Mouse (Mus musculus) limb, embryonic 15.5 days (tissue): ENCODE measurements around the gene Adamts8. TPM values are rescaled to one million over a fixed set of nuclear protein-coding genes. Genes with fewer than 3 reads are reported as not detected.

Experiments used
- ATAC-seq: fragments of 200-750 bp; cut with Nextera tagmentation; 2 replicates; pipeline ENCODE4 v1.8.0; 2017; ENCODE audit warnings: low read depth, moderate TSS enrichment; ENCODE audit not compliant: insufficient number of reproducible peaks, low FRiP score, low TSS enrichment
- H3K27ac ChIP-seq: fragments of 300-500 bp; sonication (generic); 2 replicates; pipeline ENCODE4 v1.5.1; 2015; ENCODE audit warnings: moderate library complexity, mild to moderate bottlenecking, inconsistent platforms
- H3K27me3 ChIP-seq: fragments of 300-500 bp; sonication (generic); 2 replicates; pipeline ENCODE4 v1.6.1; 2015; ENCODE audit warnings: inconsistent platforms
- H3K36me3 ChIP-seq: fragments of 300-500 bp; sonication (generic); 2 replicates; pipeline ENCODE4 v1.6.1; 2015; ENCODE audit warnings: inconsistent platforms
- H3K4me1 ChIP-seq: fragments of 300-500 bp; sonication (generic); 2 replicates; pipeline ENCODE4 v1.6.1; 2015; ENCODE audit warnings: inconsistent platforms
- H3K4me2 ChIP-seq: fragments of 300-500 bp; sonication (generic); 2 replicates; pipeline ENCODE4 v1.6.1; 2015; ENCODE audit warnings: mild to moderate bottlenecking, inconsistent platforms
- H3K4me3 ChIP-seq: fragments of 300-500 bp; sonication (generic); 2 replicates; pipeline ENCODE4 v1.5.1; 2015; ENCODE audit warnings: mild to moderate bottlenecking, inconsistent platforms
- H3K9ac ChIP-seq: fragments of 300-500 bp; sonication (generic); 2 replicates; pipeline ENCODE4 v1.6.1; 2015; ENCODE audit warnings: inconsistent platforms
- H3K9me3 ChIP-seq: fragments of 300-500 bp; sonication (generic); 2 replicates; pipeline ENCODE4 v1.6.1; 2016; ENCODE audit warnings: inconsistent platforms
- WGBS: fragments of 180-500 bp; shearing (Covaris S2); methylation state at CpG from one replicate; pipeline ENCODE4 v1.1.7; 2015; 5-methylcytosine and 5-hydroxymethylcytosine counted together
- polyA plus RNA-seq: library from polyadenylated mRNA; unstranded; fragments of >200 nt; fragmentation: Nextera tagmentation; extraction: Ambion mirVana; gene quantifications from 2 replicates; pipeline ENCODE4 v1.2.1, GENCODE M21; 2015

Adamts8 gene
- polyA plus RNA-seq, 1 experiment from 2014 or later, result 4.6 TPM

- no peak for ATAC-seq
- no peak overlapping the region for H3K4me3 ChIP-seq
- 0 out of 2 replicates have a peak, but pooled peaks cover 3% of the 10 kb centered on the region for H3K4me1 ChIP-seq
- no peaks in the 10 kb centered on the region for H3K9me3 ChIP-seq
- no peaks in the 10 kb centered on the region for H3K27me3 ChIP-seq
- no peak overlapping the region for H3K9ac ChIP-seq
- H3K27ac ChIP-seq, result no peak overlapping the region
- H3K36me3 ChIP-seq, result no peaks in the 10 kb centered on the region
- WGBS, result 73% methylated on average over 4 of the region's 4 CpGs
- H3K4me2 ChIP-seq, result no peak overlapping the region
These were observed 10.0 kb upstream of the Adamts8 start for GRCm38 (mm10) chr9:30932346-30932745.

- 0 out of 2 replicates have a peak, but pooled peaks cover 3% of the 10 kb centered on the region for H3K4me1 ChIP-seq
- no peak for ATAC-seq
- 38% methylated on average over 6 of the region's 6 CpGs for WGBS
- H3K9me3 ChIP-seq, result no peaks in the 10 kb centered on the region
- H3K9ac ChIP-seq, result no peak overlapping the region
- peaks cover 8% of the 10 kb centered on the region; the same call in 1 of the 2 replicates for H3K27me3 ChIP-seq
- no peak overlapping the region for H3K4me3 ChIP-seq
- H3K27ac ChIP-seq, result no peak overlapping the region
- no peaks in the 10 kb centered on the region for H3K36me3 ChIP-seq
- no peak overlapping the region for H3K4me2 ChIP-seq
These were observed 7.5 kb upstream of the Adamts8 start for GRCm38 (mm10) chr9:30934827-30935226.

GRCm38 (mm10) chr9:30936674-30937438, 5.5 kb upstream of the Adamts8 start:
- WGBS, result 27% methylated on average over 9 of the region's 9 CpGs
- H3K9ac ChIP-seq, result no peak overlapping the region
- ATAC-seq, result no peak
- H3K4me2 ChIP-seq, result 0 out of 2 replicates have a peak overlapping the region, but pooled peaks have one; percentile 19
- no peaks in the 10 kb centered on the region for H3K9me3 ChIP-seq
- no peak overlapping the region for H3K4me3 ChIP-seq
- no peak overlapping the region for H3K27ac ChIP-seq
- H3K4me1 ChIP-seq, result peaks cover 6% of the 10 kb centered on the region; the same call in 1 of the 2 replicates
- H3K36me3 ChIP-seq, result no peaks in the 10 kb centered on the region
- H3K27me3 ChIP-seq, result peaks cover 23% of the 10 kb centered on the region

GRCm38 (mm10) chr9:30940328-30940727, 2.0 kb upstream of the Adamts8 start:
- WGBS, result 7% methylated on average over 6 of the region's 6 CpGs
- no peak overlapping the region for H3K9ac ChIP-seq
- ATAC-seq, result no peak
- peaks cover 29% of the 10 kb centered on the region for H3K4me1 ChIP-seq
- no peak overlapping the region for H3K27ac ChIP-seq
- no peaks in the 10 kb centered on the region for H3K36me3 ChIP-seq
- no peak overlapping the region for H3K4me2 ChIP-seq
- peaks cover 58% of the 10 kb centered on the region for H3K27me3 ChIP-seq
- H3K9me3 ChIP-seq, result no peaks in the 10 kb centered on the region
- no peak overlapping the region for H3K4me3 ChIP-seq

- Histone ChIP-seq H3K9ac (peak overlapping the region; percentile 53), H3K9me3 (no peaks in the 10 kb centered on the region), H3K4me3 (peak overlapping the region; percentile 57), H3K27me3 (peaks cover 75% of the 10 kb centered on the region), H3K4me1 (peaks cover 26% of the 10 kb centered on the region), H3K4me2 (peak overlapping the region; percentile 100), H3K27ac (no peak overlapping the region), H3K36me3 (no peaks in the 10 kb centered on the region)
- 4% methylated on average over 14 of the region's 14 CpGs for WGBS
- 0 out of 2 replicates have a peak, but pooled peaks have one; percentile 11 for ATAC-seq
These were observed 979 bp downstream of the Adamts8 start for GRCm38 (mm10) chr9:30943341-30943740.

GRCm38 (mm10) chr9:30944234-30944633, 1.9 kb downstream of the Adamts8 start:
- Histone ChIP-seq H3K9me3 (no peaks in the 10 kb centered on the region), H3K36me3 (no peaks in the 10 kb centered on the region), H3K4me3 (peak overlapping the region; percentile 57; the same call in 1 of the 2 replicates), H3K4me2 (peak overlapping the region; percentile 100; the same call in 1 of the 2 replicates), H3K4me1 (peaks cover 26% of the 10 kb centered on the region), H3K27ac (no peak overlapping the region), H3K27me3 (peaks cover 67% of the 10 kb centered on the region), H3K9ac (no peak overlapping the region)
- WGBS, result 33% methylated on average over 1 of the region's 1 CpGs
- no peak for ATAC-seq

GRCm38 (mm10) chr9:30945276-30945675, 2.9 kb downstream of the Adamts8 start:
- Histone ChIP-seq H3K36me3 (no peaks in the 10 kb centered on the region), H3K4me3 (no peak overlapping the region), H3K4me1 (peaks cover 29% of the 10 kb centered on the region), H3K27ac (no peak overlapping the region), H3K9me3 (no peaks in the 10 kb centered on the region), H3K9ac (no peak overlapping the region), H3K4me2 (no peak overlapping the region), H3K27me3 (peaks cover 67% of the 10 kb centered on the region)
- no peak for ATAC-seq
- 64% methylated on average over 1 of the region's 1 CpGs for WGBS

- Histone ChIP-seq H3K4me3 (no peak overlapping the region), H3K4me1 (peaks cover 7% of the 10 kb centered on the region; the same call in 1 of the 2 replicates), H3K9ac (no peak overlapping the region), H3K36me3 (no peaks in the 10 kb centered on the region), H3K9me3 (no peaks in the 10 kb centered on the region), H3K4me2 (no peak overlapping the region), H3K27me3 (peaks cover 26% of the 10 kb centered on the region), H3K27ac (no peak overlapping the region)
- no peak for ATAC-seq
- 79% methylated on average over 3 of the region's 3 CpGs for WGBS
These were observed 7.1 kb downstream of the Adamts8 start for GRCm38 (mm10) chr9:30949422-30949821.

GRCm38 (mm10) chr9:30949971-30950370, 7.6 kb downstream of the Adamts8 start:
- Histone ChIP-seq H3K36me3 (no peaks in the 10 kb centered on the region), H3K4me1 (peaks cover 7% of the 10 kb centered on the region; the same call in 1 of the 2 replicates), H3K9me3 (no peaks in the 10 kb centered on the region), H3K27me3 (peaks cover 21% of the 10 kb centered on the region), H3K27ac (no peak overlapping the region), H3K4me3 (no peak overlapping the region), H3K4me2 (no peak overlapping the region), H3K9ac (no peak overlapping the region)
- no peak for ATAC-seq
- WGBS, result 62% methylated on average over 4 of the region's 4 CpGs

GRCm38 (mm10) chr9:30950592-30950991, 8.2 kb downstream of the Adamts8 start:
- H3K9ac ChIP-seq, result no peak overlapping the region
- H3K4me3 ChIP-seq, result no peak overlapping the region
- H3K9me3 ChIP-seq, result no peaks in the 10 kb centered on the region
- H3K4me2 ChIP-seq, result no peak overlapping the region
- 43% methylated on average over 4 of the region's 4 CpGs for WGBS
- no peak for ATAC-seq
- H3K36me3 ChIP-seq, result no peaks in the 10 kb centered on the region
- no peak overlapping the region for H3K27ac ChIP-seq
- peaks cover 15% of the 10 kb centered on the region for H3K27me3 ChIP-seq
- peaks cover 7% of the 10 kb centered on the region; the same call in 1 of the 2 replicates for H3K4me1 ChIP-seq

- WGBS, result 79% methylated on average over 5 of the region's 5 CpGs
- ATAC-seq, result no peak
- Histone ChIP-seq H3K9ac (no peak overlapping the region), H3K4me3 (no peak overlapping the region), H3K36me3 (no peaks in the 10 kb centered on the region), H3K27me3 (peaks cover 7% of the 10 kb centered on the region; the same call in 1 of the 2 replicates), H3K27ac (no peak overlapping the region), H3K9me3 (no peaks in the 10 kb centered on the region), H3K4me1 (peaks cover 7% of the 10 kb centered on the region; the same call in 1 of the 2 replicates), H3K4me2 (no peak overlapping the region)
These were observed 9.1 kb downstream of the Adamts8 start for GRCm38 (mm10) chr9:30951461-30951860.

GRCm38 (mm10) chr9:30953287-30953686, 10.9 kb downstream of the Adamts8 start:
- no peaks in the 10 kb centered on the region for H3K36me3 ChIP-seq
- H3K4me2 ChIP-seq, result no peak overlapping the region
- no peak for ATAC-seq
- 53% methylated on average over 8 of the region's 8 CpGs for WGBS
- no peak overlapping the region for H3K27ac ChIP-seq
- no peak overlapping the region for H3K4me3 ChIP-seq
- peaks cover 7% of the 10 kb centered on the region; the same call in 1 of the 2 replicates for H3K4me1 ChIP-seq
- H3K27me3 ChIP-seq, result no peaks in the 10 kb centered on the region
- no peak overlapping the region for H3K9ac ChIP-seq
- no peaks in the 10 kb centered on the region for H3K9me3 ChIP-seq
